Comparison of ENCODE assay signal across 10 mouse cellular contexts in genomic region chr11:65160991-65161880, GRCm38 (mm10). TPM values are rescaled to one million over a fixed set of nuclear protein-coding genes. Genes with fewer than 3 reads are reported as not detected.
DNase-seq lines count a peak whose midpoint lies in the region; ATAC-seq and TF ChIP-seq lines count a peak whose summit lies in the region.
"Had no signal": no experiment of that assay in that cellular context is flagged by ENCODE, and none has a peak within 500 bp of the region (broad histone marks: within the 10 kb centered on the region; RNA-seq: fewer than 3 reads in every experiment).

No protein-coding gene starts in this region.

- H3K9ac ChIP-seq in intestine, embryonic 14.5 days (ENCODE audit: low read length) = no peak overlapping the region
- H3K9ac ChIP-seq in intestine, postnatal 0 days (ENCODE audit: low read depth, low read length) = no peak overlapping the region
- 0 out of 2 replicates have a peak overlapping the region, but pooled peaks have one; percentile 87 for H3K9ac ChIP-seq in embryonic facial prominence, embryonic 13.5 days
- peak overlapping the region; percentile 85 for H3K9ac ChIP-seq in intestine, embryonic 15.5 days
- H3K9ac ChIP-seq in midbrain, embryonic 16.5 days (ENCODE audit: low read depth, low read length) = peak overlapping the region; percentile 94

- H3K27me3 ChIP-seq in intestine, embryonic 14.5 days (replicated peaks; ENCODE audit: control insufficient read depth, insufficient read depth, low read length) = peaks cover 15% of the 10 kb centered on the region; the same call in 1 of the 2 replicates
- H3K27me3 ChIP-seq in intestine, postnatal 0 days (replicated peaks; ENCODE audit: control insufficient read depth, insufficient read depth, low read length) = peaks cover 5% of the 10 kb centered on the region; the same call in 1 of the 2 replicates
- peaks cover 22% of the 10 kb centered on the region for H3K27me3 ChIP-seq in embryonic facial prominence, embryonic 13.5 days
- no peaks in the 10 kb centered on the region for H3K27me3 ChIP-seq in intestine, embryonic 15.5 days (replicated peaks)
- no peaks in the 10 kb centered on the region for H3K27me3 ChIP-seq in midbrain, embryonic 16.5 days (ENCODE audit: control insufficient read depth, insufficient read depth, low read depth, low read length)

- no peak for DNase-seq in intestine, embryonic 14.5 days (ENCODE audit: low spot score)
- no peak for DNase-seq in thymus, postnatal 10 days (ENCODE audit: low spot score in 2 of 2)
- no peak for DNase-seq in gastrocnemius, postnatal 36 days
- no peak for DNase-seq in adrenal gland, postnatal 25 days

- no peak for TF ChIP-seq CTCF in intestine, postnatal 0 days (IDR thresholded peaks at IDR 0.05; ENCODE audit: low read depth)

- WGBS in intestine, embryonic 14.5 days = 67% methylated on average over 7 of the region's 7 CpGs
- WGBS in intestine, postnatal 0 days = 65% methylated on average over 7 of the region's 7 CpGs
- 44% methylated on average over 7 of the region's 7 CpGs for WGBS in embryonic facial prominence, embryonic 13.5 days
- 56% methylated on average over 7 of the region's 7 CpGs for WGBS in intestine, embryonic 15.5 days
- WGBS in midbrain, embryonic 16.5 days = 57% methylated on average over 7 of the region's 7 CpGs

- H3K4me3 ChIP-seq in intestine, embryonic 14.5 days (ENCODE audit: low read depth, low read length) = no peak overlapping the region
- no peak overlapping the region for H3K4me3 ChIP-seq in intestine, postnatal 0 days (ENCODE audit: low read depth, low read length)
- peak overlapping the region; percentile 87 for H3K4me3 ChIP-seq in embryonic facial prominence, embryonic 13.5 days
- 0 out of 2 replicates have a peak overlapping the region, but pooled peaks have one; percentile 87 for H3K4me3 ChIP-seq in intestine, embryonic 15.5 days (replicated peaks)
- peak overlapping the region; percentile 85 for H3K4me3 ChIP-seq in midbrain, embryonic 16.5 days (ENCODE audit: low read depth, low read length)

- intact Hi-C loops in gastrocnemius, postnatal 36 days (cut with DNase I) = no loop called here

- H3K4me2 ChIP-seq in intestine, embryonic 14.5 days (ENCODE audit: low read length) = peak overlapping the region; percentile 99
- no peak overlapping the region for H3K4me2 ChIP-seq in intestine, postnatal 0 days (replicated peaks; ENCODE audit: low read depth)
- H3K4me2 ChIP-seq in embryonic facial prominence, embryonic 13.5 days = peak overlapping the region; percentile 89
- H3K4me2 ChIP-seq in intestine, embryonic 15.5 days (replicated peaks) = peak overlapping the region; percentile 98
- peak overlapping the region; percentile 81 for H3K4me2 ChIP-seq in midbrain, embryonic 16.5 days (ENCODE audit: low read length)

- H3K9me3 ChIP-seq in intestine, embryonic 14.5 days (ENCODE audit: control insufficient read depth, low read length) = 0 out of 2 replicates have a peak, but pooled peaks cover 3% of the 10 kb centered on the region
- H3K9me3 ChIP-seq in intestine, postnatal 0 days (ENCODE audit: control insufficient read depth) = no peaks in the 10 kb centered on the region
- no peaks in the 10 kb centered on the region for H3K9me3 ChIP-seq in embryonic facial prominence, embryonic 13.5 days
- H3K9me3 ChIP-seq in intestine, embryonic 15.5 days = no peaks in the 10 kb centered on the region
- H3K9me3 ChIP-seq in midbrain, embryonic 16.5 days (replicated peaks; ENCODE audit: control insufficient read depth, low read length, poor library complexity, severe bottlenecking) = no peaks in the 10 kb centered on the region

- ATAC-seq in intestine, embryonic 14.5 days (replicated peaks; ENCODE audit: low FRiP score, low TSS enrichment, low read depth) = no peak
- no peak for ATAC-seq in intestine, postnatal 0 days
- ATAC-seq in embryonic facial prominence, embryonic 13.5 days (ENCODE audit: insufficient number of reproducible peaks, insufficient read depth, low FRiP score, low TSS enrichment, low read depth) = no peak
- no peak for ATAC-seq in intestine, embryonic 15.5 days
- ATAC-seq in midbrain, embryonic 16.5 days = no peak

- no peaks in the 10 kb centered on the region for H3K36me3 ChIP-seq in intestine, embryonic 14.5 days (ENCODE audit: control insufficient read depth, insufficient read depth, low read length)
- no peaks in the 10 kb centered on the region for H3K36me3 ChIP-seq in intestine, postnatal 0 days (ENCODE audit: control insufficient read depth, insufficient read depth)
- H3K36me3 ChIP-seq in embryonic facial prominence, embryonic 13.5 days = no peaks in the 10 kb centered on the region
- H3K36me3 ChIP-seq in intestine, embryonic 15.5 days = no peaks in the 10 kb centered on the region
- H3K36me3 ChIP-seq in midbrain, embryonic 16.5 days (ENCODE audit: control insufficient read depth, insufficient read depth, low read length) = no peaks in the 10 kb centered on the region

- H3K4me1 ChIP-seq in intestine, embryonic 14.5 days (replicated peaks; ENCODE audit: control insufficient read depth, insufficient read depth, low read length) = peaks cover 6% of the 10 kb centered on the region; the same call in 1 of the 2 replicates
- no peaks in the 10 kb centered on the region for H3K4me1 ChIP-seq in intestine, postnatal 0 days (replicated peaks; ENCODE audit: control insufficient read depth, insufficient read depth, low read length)
- peaks cover 14% of the 10 kb centered on the region for H3K4me1 ChIP-seq in embryonic facial prominence, embryonic 13.5 days
- peaks cover 9% of the 10 kb centered on the region for H3K4me1 ChIP-seq in intestine, embryonic 15.5 days (replicated peaks)
- peaks cover 13% of the 10 kb centered on the region for H3K4me1 ChIP-seq in midbrain, embryonic 16.5 days (ENCODE audit: control insufficient read depth, insufficient read depth, low read length)

- H3K27ac ChIP-seq in intestine, embryonic 14.5 days (ENCODE audit: low read depth) = no peak overlapping the region
- no peak overlapping the region for H3K27ac ChIP-seq in intestine, postnatal 0 days (ENCODE audit: low read depth, low read length)
- H3K27ac ChIP-seq in embryonic facial prominence, embryonic 13.5 days = no peak overlapping the region
- no peak overlapping the region for H3K27ac ChIP-seq in intestine, embryonic 15.5 days
- H3K27ac ChIP-seq in midbrain, embryonic 16.5 days (ENCODE audit: low read length) = no peak overlapping the region

RNA-seq across cellular contexts. Expression of gene Arhgap44, which starts 1.5 kb away (rescaled TPM):
- polyA plus RNA-seq in intestine, embryonic 14.5 days (2014; fragmentation: Nextera tagmentation; extraction: Ambion mirVana) = 5.5 and 6.2 TPM in 2 replicates
- 10.2 and 11.1 TPM in 2 replicates for polyA plus RNA-seq in intestine, postnatal 0 days (2015; fragmentation: Nextera tagmentation; extraction: Ambion mirVana)
- 5.0 and 5.7 TPM in 2 replicates for polyA plus RNA-seq in embryonic facial prominence, embryonic 13.5 days (2015; fragmentation: Nextera tagmentation; extraction: Ambion mirVana)
- polyA plus RNA-seq in intestine, embryonic 15.5 days (2015; fragmentation: Nextera tagmentation; extraction: Ambion mirVana) = 4.9 and 5.1 TPM in 2 replicates
- 17.1 and 19.9 TPM in 2 replicates for polyA plus RNA-seq in midbrain, embryonic 16.5 days (2015; fragmentation: Nextera tagmentation; extraction: Ambion mirVana)
- 1 to 10 TPM; 6.8 to 9.0 TPM for total RNA-seq in gastrocnemius, postnatal 36 days (2021)
- 7.8 and 8.4 TPM in 2 replicates for total RNA-seq in adrenal gland, postnatal 25 days (2021)
- total RNA-seq: neutrophil, adult 5-6 weeks had no signal

RNA-seq across cellular contexts. Expression of gene 1700086D15Rik, which starts 1.5 kb away (rescaled TPM):
- not detected in 2 replicates for polyA plus RNA-seq in intestine, embryonic 14.5 days (2014; fragmentation: Nextera tagmentation; extraction: Ambion mirVana)
- polyA plus RNA-seq in intestine, postnatal 0 days (2015; fragmentation: Nextera tagmentation; extraction: Ambion mirVana) = 0.13 TPM in 1 of 2 replicates, not detected in the other
- not detected in 2 replicates for polyA plus RNA-seq in embryonic facial prominence, embryonic 13.5 days (2015; fragmentation: Nextera tagmentation; extraction: Ambion mirVana)
- polyA plus RNA-seq in intestine, embryonic 15.5 days (2015; fragmentation: Nextera tagmentation; extraction: Ambion mirVana) = not detected in 2 replicates
- 0.32 TPM in 1 of 2 replicates, not detected in the other for polyA plus RNA-seq in midbrain, embryonic 16.5 days (2015; fragmentation: Nextera tagmentation; extraction: Ambion mirVana)
- total RNA-seq in gastrocnemius, postnatal 36 days (2021) = under 1 TPM in 1 of 2 experiments, not detected in 1; 0.25 TPM
- total RNA-seq in adrenal gland, postnatal 25 days (2021) = 0.86 TPM in 1 of 2 replicates, not detected in the other
- total RNA-seq: neutrophil, adult 5-6 weeks had no signal
- polyA plus RNA-seq: gonadal fat pad, adult 2 months had no signal

Comparison
In these comparisons a context has a peak if more than half of its experiments do, and no peak if none do; other contexts are left out.
1. H3K4me3 ChIP-seq: peak in embryonic facial prominence, embryonic 13.5 days (single experiment), intestine, embryonic 15.5 days (single experiment) and midbrain, embryonic 16.5 days (single experiment); none in intestine, embryonic 14.5 days (single experiment) and intestine, postnatal 0 days (single experiment).
2. H3K9ac ChIP-seq: peak in embryonic facial prominence, embryonic 13.5 days (single experiment), intestine, embryonic 15.5 days (single experiment) and midbrain, embryonic 16.5 days (single experiment); none in intestine, embryonic 14.5 days (single experiment) and intestine, postnatal 0 days (single experiment).